Mouse (Mus musculus) left cerebral cortex, postnatal 25 days (tissue): Measurements from ENCODE around the gene Atp12a. TPM values are rescaled to one million over a fixed set of nuclear protein-coding genes. Genes with fewer than 3 reads are reported as not detected.
A peak's percentile ranks its signal among the peaks of the same experiment; 100 is the strongest.

Experiments
- DNase-seq, 2 experiments: peaks; one replicate each; pipeline ENCODE4 v3.0.0; 2022; ENCODE audit warnings: low spot score in 2 of 2, mixed read lengths in 1 of 2
- intact Hi-C: fragments of 180-260 bp; cut with DNase I; formaldehyde crosslinking; loops from one replicate; pipeline ENCODE4 v1.15.1; 2025
- total RNA-seq, 2 experiments: library from RNA; stranded (reverse); gene quantifications; 2 replicates each; pipeline ENCODE4 v1.2.3; 2021

Gene Atp12a
- total RNA-seq, 2 experiments from 2014 or later: 0.23 TPM; not detected in 1

- no peak for DNase-seq
- intact Hi-C loops: no loop called here
These were observed 4.0 kb downstream of the Atp12a start for GRCm38 (mm10) chr14:56368834-56369233.

DNA sequence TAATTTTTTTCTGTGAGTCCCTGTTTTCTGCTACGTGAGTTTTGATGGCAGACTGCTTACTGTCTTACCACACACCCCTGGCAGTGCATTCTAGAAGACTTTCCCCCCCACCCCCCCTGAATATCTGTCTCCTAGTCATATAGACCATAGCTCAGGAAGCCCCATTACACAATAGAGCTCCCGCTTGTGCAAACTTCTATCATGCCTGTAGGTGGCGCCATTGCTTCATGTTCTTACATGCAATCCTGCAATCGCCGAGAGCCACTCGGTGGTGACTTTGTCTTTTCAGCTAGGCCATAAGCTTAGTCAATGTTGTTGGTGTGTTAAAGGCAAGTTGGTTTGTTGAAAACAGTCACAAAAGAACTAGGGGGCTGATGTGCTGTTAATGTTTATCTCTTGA, 10.9 kb downstream of the Atp12a start:
- intact Hi-C loops: loop anchor here (5.0 to 10.0 kb wide), 2 partner anchors 417 to 689 kb away; no protein-coding TSS in a partner anchor

GRCm38 (mm10) chr14:56377745-56378144, 12.9 kb downstream of the Atp12a start:
- intact Hi-C loops: loop anchor here (5.0 to 10.0 kb wide), 2 partner anchors 415 to 687 kb away; no protein-coding TSS in a partner anchor
- DNase-seq: no peak

More for the DNA sequence above, 10.9 kb downstream of the Atp12a start:
- DNase-seq: peak; percentile 84 to 89

DNA sequence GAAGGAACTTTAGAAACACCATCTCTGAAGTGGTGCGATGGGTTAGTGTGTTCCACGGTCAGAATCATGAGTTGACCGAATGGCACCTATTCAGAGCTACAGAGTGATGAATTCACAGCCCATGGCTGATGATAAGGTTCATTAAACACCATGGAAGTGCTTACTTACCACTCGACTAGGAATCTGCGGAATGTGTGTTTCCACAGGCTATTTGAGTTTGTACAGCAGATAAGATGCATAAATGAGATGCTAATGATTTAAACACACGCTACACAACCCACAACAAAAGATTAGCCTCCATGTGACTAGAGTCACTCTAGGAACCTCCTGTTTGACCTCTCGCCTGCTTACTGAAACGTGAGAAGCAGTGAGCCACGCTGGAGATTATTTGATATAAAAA, 14.5 kb downstream of the Atp12a start:
- intact Hi-C loops: loop anchor here (5.0 to 10.0 kb wide), 2 partner anchors 413 to 685 kb away; no protein-coding TSS in a partner anchor
- DNase-seq: no peak

DNA sequence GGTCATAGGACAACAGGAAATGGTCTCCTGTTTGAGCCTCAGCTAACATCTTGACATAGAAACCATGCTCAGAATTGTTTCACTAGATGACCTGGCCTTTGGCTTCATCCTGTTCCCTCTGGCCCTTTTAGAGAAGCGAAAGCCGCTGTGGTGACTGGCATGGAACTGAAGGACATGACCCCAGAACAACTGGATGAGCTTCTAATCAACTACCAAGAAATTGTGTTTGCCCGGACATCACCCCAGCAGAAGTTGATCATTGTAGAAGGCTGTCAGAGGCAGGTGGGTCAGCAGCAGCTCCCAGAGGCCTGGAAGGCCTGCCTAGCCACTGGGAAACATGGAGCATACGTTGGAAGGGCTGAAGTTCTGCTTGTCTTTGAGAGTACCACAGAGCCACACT, 17.5 kb downstream of the Atp12a start:
- no peak for DNase-seq
- intact Hi-C loops: no loop called here

- intact Hi-C loops: no loop called here
- DNase-seq: no peak
These were observed 25.4 kb downstream of the Atp12a start for GRCm38 (mm10) chr14:56390247-56390646.

- DNase-seq: no peak
- intact Hi-C loops: no loop called here
These were observed 28.9 kb downstream of the Atp12a start for GRCm38 (mm10) chr14:56393704-56394312.

DNA sequence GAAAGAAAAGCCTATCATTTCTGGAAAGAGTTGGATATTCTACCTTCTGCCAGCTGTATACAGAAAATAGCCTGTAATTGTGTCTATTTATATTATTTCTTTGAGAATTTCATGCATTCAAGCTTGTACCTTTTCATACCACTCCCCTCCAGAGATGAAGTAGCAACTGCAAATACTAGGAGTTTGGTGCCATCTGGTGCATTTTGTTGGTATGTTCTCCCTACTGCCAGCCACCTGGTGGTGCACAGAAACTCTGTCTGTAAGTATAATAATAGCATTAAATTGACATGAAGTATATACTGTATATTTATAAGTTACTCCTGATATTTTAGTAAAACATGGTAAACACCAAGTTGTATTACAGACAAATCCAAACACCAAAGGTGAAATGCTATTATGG, 33.1 kb downstream of the Atp12a start:
- peak; percentile 24 to 35 for DNase-seq
- intact Hi-C loops: loop anchor here (2.0 kb wide), 1 partner anchor 83 kb away; no protein-coding TSS in a partner anchor

DNA sequence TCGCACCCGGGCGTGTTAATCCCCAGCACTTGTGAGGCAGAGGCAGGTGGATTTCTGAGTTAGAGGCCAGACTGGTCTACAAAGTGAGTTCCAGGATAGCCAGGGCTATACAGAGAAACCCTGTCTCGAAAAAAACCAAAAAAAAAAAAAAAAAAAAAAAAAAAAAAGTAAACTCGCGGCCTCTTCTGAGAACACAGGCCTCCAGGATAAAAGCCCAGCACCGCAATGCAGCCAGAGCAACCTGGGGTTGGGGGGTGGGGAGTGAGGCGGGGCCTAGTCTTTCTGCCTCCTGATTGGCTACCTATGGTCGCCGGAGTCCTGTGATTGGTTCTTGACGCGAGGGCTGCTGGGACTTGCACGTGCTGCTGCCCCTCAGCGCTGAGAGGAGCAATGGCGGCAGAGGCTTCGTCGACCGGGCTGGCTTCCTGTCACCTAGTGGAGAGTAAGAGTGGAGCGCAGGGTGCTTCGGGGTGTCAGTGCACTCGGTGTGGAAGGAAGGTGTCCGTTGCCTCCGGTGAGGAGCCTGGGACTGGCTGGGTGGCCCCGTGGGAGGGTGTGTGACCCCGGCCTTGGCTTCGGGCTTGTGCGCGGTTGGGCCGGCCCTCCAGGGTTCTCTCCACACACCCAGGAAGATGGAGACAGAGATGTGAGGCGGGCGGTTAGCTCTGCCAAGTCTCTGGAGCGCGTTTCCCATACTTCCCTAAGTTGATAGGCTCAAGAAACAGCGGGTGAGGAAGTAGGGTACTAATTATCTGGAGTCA, 37.6 kb downstream of the Atp12a start, which contains the start of gene Rnf17:
Gene Rnf17 (plus strand): TSS at position 271 of the 761 bp plus-strand sequence.
- DNase-seq: no peak
- intact Hi-C loops: no loop called here

- intact Hi-C loops: no loop called here
- DNase-seq: no peak
These were observed 38.2 kb downstream of the Atp12a start for GRCm38 (mm10) chr14:56403072-56403375.

Other genes with a start within 250 kb of the Atp12a start
- gene Gzme, start 244.4 kb upstream of the Atp12a start, total RNA-seq: not detected
- gene Gzmd, start 232.5 kb upstream of the Atp12a start, total RNA-seq: not detected
- not detected for gene Gzmg, start 205.5 kb upstream of the Atp12a start, total RNA-seq
- not detected for gene Gzmn, start 190.5 kb upstream of the Atp12a start, total RNA-seq
- not detected for gene Gzmf, start 153.7 kb upstream of the Atp12a start, total RNA-seq
- gene Gzmc, start 130.4 kb upstream of the Atp12a start, total RNA-seq: not detected
- gene Gzmb, start 102.8 kb upstream of the Atp12a start, total RNA-seq: not detected
- under 1 TPM; 0.44 to 0.85 TPM for gene Rnf17, start 37.5 kb downstream of the Atp12a start, total RNA-seq
- 1 to 10 TPM; 1.9 to 3.5 TPM for gene Cenpj, start 210.4 kb downstream of the Atp12a start, total RNA-seq
- 1 to 10 TPM; 3.8 TPM for gene Parp4, start 210.6 kb downstream of the Atp12a start, total RNA-seq